ENCODE assay signal across 24 mouse cellular contexts in the genomic region with DNA sequence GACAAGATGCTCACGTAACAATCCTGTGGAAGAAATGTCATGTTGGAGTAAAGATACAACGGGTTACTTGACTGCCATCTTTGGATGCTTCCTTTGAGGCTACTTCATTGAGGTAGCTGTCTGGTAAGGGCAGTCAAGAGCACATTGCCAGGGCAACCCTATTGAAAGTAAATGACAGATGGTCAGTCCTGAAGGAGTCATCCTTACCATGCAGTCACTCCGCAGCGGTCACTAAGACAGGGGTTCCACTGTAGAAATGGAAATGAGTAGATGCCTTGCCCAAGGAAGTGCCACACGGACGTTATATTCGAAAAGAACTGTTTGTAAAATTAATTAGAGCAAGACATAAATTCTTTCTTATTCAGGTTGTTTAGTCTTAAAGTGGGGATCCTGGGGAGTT. TPM values are rescaled to one million over a fixed set of nuclear protein-coding genes. Genes with fewer than 3 reads are reported as not detected.
"Had no signal": no experiment of that assay in that cellular context is flagged by ENCODE, and none has a peak within 500 bp of the region (broad histone marks: within the 10 kb centered on the region; RNA-seq: fewer than 3 reads in every experiment).

No protein-coding gene starts in this region.

- H3K9ac ChIP-seq: heart, embryonic 12.5 days; hindbrain, embryonic 13.5 days; hindbrain, embryonic 15.5 days; limb, embryonic 12.5 days; liver, embryonic 13.5 days had no signal

- H3K27ac ChIP-seq: gastrocnemius, adult 2 months; heart, embryonic 10.5 days; hindbrain, embryonic 13.5 days; hindbrain, embryonic 15.5 days; hindbrain, postnatal 0 days; layer of hippocampus, adult 2 months; left cerebral cortex, adult 2 months; limb, embryonic 10.5 days; limb, embryonic 12.5 days; liver, embryonic 13.5 days had no signal

- H3K4me3 ChIP-seq: gastrocnemius, adult 2 months; heart, embryonic 10.5 days; heart, embryonic 12.5 days; hindbrain, embryonic 13.5 days; hindbrain, embryonic 15.5 days; layer of hippocampus, adult 2 months; left cerebral cortex, adult 2 months; limb, embryonic 10.5 days; limb, embryonic 12.5 days; liver, embryonic 13.5 days had no signal

- H3K4me1 ChIP-seq: heart, embryonic 10.5 days; hindbrain, embryonic 15.5 days; liver, embryonic 13.5 days had no signal

- DNase-seq: gastrocnemius, adult 2 months; gastrocnemius, postnatal 14 days; gastrocnemius, postnatal 36 days; heart, adult 18-20 months; heart, postnatal 10 days; kidney, adult 11 months; kidney, adult 2 months; kidney, postnatal 10 days; kidney, postnatal 25 days; kidney, postnatal 4 days; liver; liver, embryonic 13.5 days had no signal

- H3K36me3 ChIP-seq: heart, embryonic 10.5 days; heart, embryonic 12.5 days; hindbrain, embryonic 13.5 days; hindbrain, embryonic 15.5 days; limb, embryonic 10.5 days; limb, embryonic 12.5 days; liver, embryonic 13.5 days had no signal

- H3K9me3 ChIP-seq: heart, embryonic 10.5 days; heart, embryonic 12.5 days; hindbrain, embryonic 13.5 days; hindbrain, embryonic 15.5 days; limb, embryonic 10.5 days; limb, embryonic 12.5 days; liver, embryonic 13.5 days had no signal

- H3K27me3 ChIP-seq: heart, embryonic 12.5 days; hindbrain, embryonic 13.5 days; hindbrain, embryonic 15.5 days; limb, embryonic 12.5 days; liver, embryonic 13.5 days had no signal

- ATAC-seq: hindbrain, postnatal 0 days; intestine, embryonic 16.5 days had no signal

- H3K4me2 ChIP-seq: heart, embryonic 12.5 days; hindbrain, embryonic 13.5 days; hindbrain, embryonic 15.5 days; limb, embryonic 12.5 days; liver, embryonic 11.5 days; liver, embryonic 13.5 days had no signal

RNA-seq across cellular contexts. Expression of gene D630036H23Rik, which starts 43.3 kb away (rescaled TPM):
- total RNA-seq: hematopoietic stem cell, adult 5-6 weeks had no signal
